Mouse (Mus musculus): ENCODE data around the gene Gm10642. TPM values are rescaled to one million over a fixed set of nuclear protein-coding genes. Genes with fewer than 3 reads are reported as not detected.

Gm10642 gene
- polyA plus RNA-seq, 3 experiments from 2014 or later: 0.21 to 0.87 (median 0.30) TPM

DNA sequence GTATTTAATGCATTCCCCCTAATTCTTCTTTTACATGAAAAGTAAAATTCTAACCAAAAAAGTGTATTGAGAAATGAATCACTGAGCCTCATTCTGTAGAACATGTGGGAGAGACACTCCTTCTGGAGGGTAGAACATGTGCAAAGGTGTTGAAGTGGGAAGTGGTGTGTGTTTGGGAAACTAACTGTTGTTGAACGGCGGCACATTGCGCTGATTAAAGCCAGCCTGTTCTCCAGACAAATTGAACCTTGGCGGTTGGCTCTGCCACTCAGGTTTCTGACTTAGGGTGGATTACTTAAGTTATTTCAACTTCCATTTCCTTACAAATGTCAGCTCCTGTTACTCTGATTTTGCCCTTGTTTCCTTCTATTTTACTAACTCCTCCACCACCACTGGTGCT is 17.6 kb downstream of the Gm10642 start:
- no peak for ATAC-seq

GRCm38 (mm10) chr9:70675117-70675516 is 19.1 kb downstream of the Gm10642 start:
- no peak for ATAC-seq

DNA sequence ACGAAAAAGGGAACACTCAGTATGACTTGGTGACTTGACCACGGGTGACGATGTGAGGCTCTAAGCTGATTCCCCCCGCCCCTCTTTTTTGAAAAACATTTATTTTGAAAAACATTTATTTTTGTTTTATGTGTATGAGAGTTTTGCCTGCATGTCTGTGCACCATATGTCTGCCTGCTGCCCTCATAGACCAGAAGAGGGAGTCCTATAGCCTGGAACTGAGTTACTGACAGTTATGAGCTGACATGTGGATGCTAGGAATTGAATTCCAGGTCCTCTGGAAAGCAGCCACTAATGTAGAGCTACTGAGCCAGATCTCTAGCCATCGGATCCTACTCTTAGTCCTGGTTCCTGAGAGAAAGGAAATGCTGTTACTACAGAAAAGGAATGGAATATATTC is 19.9 kb downstream of the Gm10642 start:
- no peak for ATAC-seq

DNA sequence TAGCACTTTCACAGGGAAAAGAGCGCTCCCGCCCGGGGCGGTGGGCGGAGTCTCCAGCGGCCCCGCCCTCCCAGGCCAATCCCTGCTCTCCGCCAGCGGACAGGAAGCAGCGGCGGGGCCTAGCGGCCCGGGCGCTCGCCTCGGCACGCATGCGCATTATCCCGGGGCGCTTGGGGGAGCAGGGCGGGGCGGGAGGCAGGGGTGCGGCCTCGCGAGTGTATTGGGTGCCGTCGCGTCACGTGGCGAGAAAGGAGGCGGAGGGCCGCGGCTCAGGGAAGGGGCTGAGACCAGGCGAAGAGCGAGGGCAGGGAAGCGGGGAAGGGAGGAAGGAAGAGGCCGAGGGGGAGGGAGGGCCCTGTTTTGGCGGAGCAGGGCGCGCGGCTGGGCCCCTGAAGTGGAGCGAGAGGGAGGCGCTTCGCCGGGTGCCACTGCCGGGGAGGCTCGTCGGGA is 22.7 kb downstream of the Gm10642 start, which contains the start of gene Adam10:
Gene Adam10 (plus strand): TSS at position 316 of the 450 bp plus-strand sequence.
- ATAC-seq: peak; percentile 95

- peak; percentile 25 for ATAC-seq
Observed at GRCm38 (mm10) chr9:70679132-70680091, 23.4 kb downstream of the Gm10642 start.

DNA sequence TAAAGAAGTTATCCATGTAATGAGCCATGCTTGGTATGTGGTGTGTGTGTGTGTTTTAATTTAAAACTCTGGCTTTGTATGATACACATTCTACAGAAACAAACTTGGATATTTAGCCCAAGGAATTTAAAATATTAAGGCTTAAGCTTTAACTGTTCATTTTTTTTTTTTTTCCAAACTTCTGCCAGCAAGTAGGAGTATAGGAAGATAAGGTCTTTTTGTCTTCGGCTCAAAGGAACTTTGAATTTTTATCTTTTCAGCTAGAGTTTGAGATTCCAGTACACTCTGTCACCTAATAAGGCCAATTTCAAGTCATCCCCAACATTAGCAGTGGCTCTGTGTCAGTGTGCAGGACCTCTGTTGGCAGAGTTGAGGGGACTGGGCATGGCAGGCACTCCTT is 26.2 kb downstream of the Gm10642 start:
- ATAC-seq: no peak

- no peak for ATAC-seq
Observed at GRCm38 (mm10) chr9:70688301-70688968, 32.4 kb downstream of the Gm10642 start.

DNA sequence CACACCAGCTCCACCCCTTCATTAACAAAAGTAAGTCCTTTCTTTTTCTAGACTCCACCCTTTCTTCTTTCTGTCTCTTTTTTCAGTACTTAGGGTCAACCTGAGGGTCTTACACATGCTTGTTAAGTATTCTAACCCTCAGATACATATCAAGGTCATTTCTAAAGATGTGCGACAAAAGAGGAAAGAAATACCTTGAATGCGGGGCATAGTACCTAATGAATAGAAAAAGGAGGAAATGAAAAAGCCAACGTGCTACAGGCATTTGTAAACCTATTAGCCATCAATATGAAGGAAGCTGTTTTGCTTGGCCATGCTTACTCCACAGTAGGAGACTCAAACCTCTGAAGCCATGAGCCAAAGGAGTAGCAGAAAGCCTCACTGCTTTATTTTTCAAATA is 33.9 kb downstream of the Gm10642 start:
- no peak for ATAC-seq

DNA sequence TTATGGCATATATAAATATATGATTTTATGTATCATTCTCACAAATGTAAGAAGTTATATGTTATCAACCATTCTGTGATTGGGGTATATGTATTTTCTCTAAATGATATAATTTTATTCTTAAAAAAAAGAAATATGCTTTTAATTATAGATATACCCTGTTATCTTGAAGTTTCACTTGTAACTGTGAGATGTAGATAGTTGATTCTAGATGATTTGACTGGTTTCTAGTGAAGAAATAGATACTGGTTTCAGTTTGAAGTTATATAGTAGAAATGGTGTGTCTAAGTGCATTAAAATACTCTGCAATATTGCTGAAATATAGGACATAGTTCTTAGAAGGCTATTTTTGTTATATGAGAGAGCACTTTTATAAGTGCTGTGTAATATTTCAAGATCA is 34.5 kb downstream of the Gm10642 start:
- no peak for ATAC-seq

- ATAC-seq: peak; percentile 87
Observed at GRCm38 (mm10) chr9:70691772-70692693, 36.0 kb downstream of the Gm10642 start.

- ATAC-seq: no peak
Observed at GRCm38 (mm10) chr9:70695723-70696122, 39.7 kb downstream of the Gm10642 start.

- no peak for ATAC-seq
Observed at GRCm38 (mm10) chr9:70698090-70698489, 42.0 kb downstream of the Gm10642 start.

- ATAC-seq: no peak
Observed at GRCm38 (mm10) chr9:70703597-70704203, 47.6 kb downstream of the Gm10642 start.

DNA sequence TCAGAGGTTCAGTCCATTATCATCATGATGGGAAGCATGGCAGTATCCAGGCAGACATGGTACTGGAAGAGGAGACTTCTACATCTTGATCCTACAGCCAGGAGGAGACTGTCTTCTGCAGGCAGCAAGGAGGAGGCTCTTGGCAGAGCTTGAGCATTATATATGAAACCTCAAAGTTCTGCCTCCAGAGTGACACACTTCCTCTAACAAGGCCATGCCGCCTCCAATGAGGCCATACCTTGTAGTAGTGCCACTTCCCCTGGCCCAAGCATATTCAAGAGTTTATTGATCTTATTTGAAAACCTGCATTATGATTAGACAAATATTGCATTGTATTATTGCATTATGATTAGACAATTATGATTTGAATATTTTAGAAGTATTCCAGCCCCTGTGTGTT is 50.4 kb downstream of the Gm10642 start:
- ATAC-seq: no peak

Other genes starting within 250 kb of the Gm10642 start
- gene Ccnb2, start 234.7 kb upstream of the Gm10642 start, polyA plus RNA-seq (2017; shearing (Covaris generic)): 100 to 1,000 TPM in 1 of 3 experiments, 10 to 100 TPM in 2; 14.7 to 186 (median 20.5) TPM
- 10 to 100 TPM; 21.1 to 29.6 (median 29.0) TPM for gene Rnf111, start 152.5 kb upstream of the Gm10642 start, polyA plus RNA-seq (2017; shearing (Covaris generic))
- gene Sltm, start 113.5 kb upstream of the Gm10642 start, polyA plus RNA-seq (2017; shearing (Covaris generic)): 100 to 1,000 TPM in 1 of 3 experiments, 10 to 100 TPM in 2; 63.4 to 116 (median 91.7) TPM
- gene Mindy2, start 923 bp downstream of the Gm10642 start, polyA plus RNA-seq (2017; shearing (Covaris generic)): 10 to 100 TPM in 2 of 3 experiments, 1 to 10 TPM in 1; 9.4 to 17.6 (median 13.6) TPM
- 10 to 100 TPM; 73.6 to 89.9 (median 76.3) TPM for gene Adam10, start 22.7 kb downstream of the Gm10642 start, polyA plus RNA-seq (2017; shearing (Covaris generic))